Mouse (Mus musculus) T-helper 2 cell (primary cell): ENCODE results near the gene Nepro.

ENCODE experiments used
- in situ Hi-C: fragments of 300-600 bp; cut with MboI, MseI; formaldehyde crosslinking; loops from one replicate; pipeline ENCODE4 v1.15.1; 2025; ENCODE audit warnings: high pct_unique_total_duplicates

Gene Nepro

GRCm38 (mm10) chr16:44702272-44702671 is 21.8 kb upstream of the Nepro start:
- in situ Hi-C loops: no loop called here

DNA sequence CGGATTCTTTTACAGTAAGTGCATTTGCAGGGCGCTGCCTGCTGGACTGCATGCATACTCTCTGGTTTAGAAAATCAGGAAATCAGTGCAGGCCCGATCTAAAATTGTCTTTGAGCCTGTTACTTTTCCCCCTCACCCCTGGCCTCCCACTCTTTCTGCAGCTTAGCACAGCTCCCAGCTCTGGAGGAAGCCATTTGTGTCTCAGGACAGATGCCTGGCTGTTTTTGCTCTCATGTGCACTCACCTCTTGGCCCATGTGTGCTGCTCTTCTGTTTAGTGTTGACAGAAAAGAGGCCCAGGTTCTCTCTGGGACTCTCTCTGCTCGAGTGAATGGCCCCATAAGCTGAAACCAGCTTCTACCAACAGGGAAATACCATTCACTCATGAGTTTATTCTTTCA is 20.6 kb upstream of the Nepro start:
- in situ Hi-C loops: no loop called here

- in situ Hi-C loops: no loop called here
These were observed 7.6 kb upstream of the Nepro start for GRCm38 (mm10) chr16:44716305-44717140.

GRCm38 (mm10) chr16:44717141-44717634 is 6.9 kb upstream of the Nepro start:
- in situ Hi-C loops: no loop called here

DNA sequence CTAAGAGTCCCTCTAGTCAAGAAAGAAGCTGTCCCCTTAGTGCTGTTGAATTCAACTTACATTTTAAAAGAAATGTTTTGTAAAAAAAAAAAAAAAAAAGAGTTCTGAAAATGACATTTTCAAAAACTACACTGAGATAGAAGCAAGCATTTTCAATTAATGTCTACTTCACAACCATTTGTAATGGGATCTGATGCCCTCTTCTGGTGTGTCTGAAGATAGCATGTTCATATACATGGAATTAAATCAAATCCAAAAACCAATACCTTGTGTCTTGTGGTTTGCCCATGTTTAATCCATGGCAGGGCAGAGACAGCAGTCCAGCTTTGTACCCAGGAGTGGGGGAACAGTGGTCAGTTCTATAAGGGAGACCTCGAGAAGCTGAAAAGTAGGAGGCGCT is 6.3 kb upstream of the Nepro start:
- in situ Hi-C loops: no loop called here

DNA sequence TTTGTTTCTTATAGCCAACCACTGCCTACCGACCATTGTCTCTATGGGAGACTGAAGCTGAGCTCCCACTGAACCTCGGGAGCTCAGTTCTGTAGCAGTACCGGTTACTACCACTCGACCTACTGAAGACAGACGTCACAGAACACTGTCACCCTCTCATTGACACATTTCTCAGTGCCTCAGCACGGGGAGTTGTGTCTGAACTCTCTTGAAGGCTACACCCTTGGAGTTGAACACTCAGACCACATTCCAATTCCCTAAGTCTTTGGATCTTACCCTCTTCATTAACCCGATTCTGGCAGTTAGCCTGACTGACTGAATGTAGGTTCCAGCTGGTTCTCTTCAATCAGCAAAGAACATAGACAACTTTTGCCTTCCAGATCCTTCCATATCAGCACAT is 4.8 kb upstream of the Nepro start:
- in situ Hi-C loops: no loop called here

DNA sequence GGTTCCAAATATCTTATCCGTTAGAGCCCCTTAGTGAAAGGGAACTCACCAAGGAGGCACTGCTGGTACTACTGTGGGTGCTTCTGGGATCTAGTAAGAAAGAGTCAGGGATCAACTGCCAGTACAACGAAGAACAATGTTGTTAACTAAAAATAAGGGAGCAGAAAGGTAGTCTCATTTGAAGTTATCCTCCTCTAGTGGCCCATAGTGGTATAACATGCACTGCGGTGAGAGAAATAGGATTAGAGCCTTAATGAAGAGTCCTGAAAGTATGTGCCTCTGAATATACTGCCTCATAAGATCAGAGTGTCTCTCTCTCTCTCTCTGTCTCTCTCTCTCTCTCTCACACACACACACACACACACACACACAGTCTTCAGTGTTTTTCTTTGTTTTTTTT is 3.6 kb upstream of the Nepro start:
- in situ Hi-C loops: no loop called here

- in situ Hi-C loops: no loop called here
These were observed 1.4 kb upstream of the Nepro start for GRCm38 (mm10) chr16:44722666-44723065.

GRCm38 (mm10) chr16:44724847-44725246 is 746 bp downstream of the Nepro start:
- in situ Hi-C loops: loop anchor here (5.0 kb wide), 1 partner anchor 297 kb away; no protein-coding TSS in a partner anchor

DNA sequence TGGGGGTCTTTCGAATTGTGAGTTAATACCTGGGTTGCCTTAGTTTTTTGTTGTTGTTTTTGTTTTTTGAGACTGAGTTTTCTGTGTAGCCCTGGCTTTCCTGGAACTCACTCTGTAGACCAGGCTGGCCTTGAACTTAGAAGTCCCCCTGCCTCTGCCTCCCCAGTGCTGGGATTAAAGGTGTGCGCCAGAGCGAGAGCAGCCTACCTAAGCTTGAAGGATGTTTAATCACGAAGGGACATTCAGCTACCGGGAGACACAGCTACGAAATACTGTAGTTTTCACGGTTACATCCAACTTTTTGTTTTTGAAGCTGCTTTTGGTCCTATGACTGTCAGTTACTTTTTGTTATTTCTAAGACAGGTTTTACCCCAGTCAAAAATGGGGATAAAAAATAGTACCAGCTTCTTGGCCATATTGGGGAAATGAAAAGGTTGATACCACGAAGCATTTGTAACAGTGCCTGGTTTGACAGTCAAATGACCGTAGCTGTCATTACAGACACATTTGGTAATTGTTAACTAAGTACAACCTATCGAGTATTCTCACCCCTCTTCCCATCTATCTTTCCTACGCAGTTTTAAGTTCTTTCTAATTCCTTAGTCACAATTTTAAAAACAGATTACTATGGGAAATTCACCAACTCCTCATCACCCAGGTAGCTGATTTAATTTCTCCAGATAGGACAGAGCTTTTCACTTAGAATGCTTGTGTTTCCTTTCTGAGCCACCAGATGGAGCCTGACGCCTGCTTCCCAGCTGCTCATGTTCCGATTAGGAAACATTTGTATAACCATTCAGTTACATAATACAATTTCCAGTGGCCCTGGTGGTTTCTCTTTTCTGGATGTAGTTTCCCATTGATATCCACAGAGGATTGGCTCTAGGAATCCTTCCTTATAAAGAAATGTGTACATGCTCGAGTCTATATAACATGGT is 1.5 kb downstream of the Nepro start:
- in situ Hi-C loops: loop anchor here (5.0 kb wide), 1 partner anchor 297 kb away; no protein-coding TSS in a partner anchor

GRCm38 (mm10) chr16:44727525-44727924 is 3.4 kb downstream of the Nepro start:
- in situ Hi-C loops: loop anchor here (5.0 kb wide), 1 partner anchor 295 kb away; no protein-coding TSS in a partner anchor

GRCm38 (mm10) chr16:44734059-44734458 is 10.0 kb downstream of the Nepro start:
- in situ Hi-C loops: no loop called here

DNA sequence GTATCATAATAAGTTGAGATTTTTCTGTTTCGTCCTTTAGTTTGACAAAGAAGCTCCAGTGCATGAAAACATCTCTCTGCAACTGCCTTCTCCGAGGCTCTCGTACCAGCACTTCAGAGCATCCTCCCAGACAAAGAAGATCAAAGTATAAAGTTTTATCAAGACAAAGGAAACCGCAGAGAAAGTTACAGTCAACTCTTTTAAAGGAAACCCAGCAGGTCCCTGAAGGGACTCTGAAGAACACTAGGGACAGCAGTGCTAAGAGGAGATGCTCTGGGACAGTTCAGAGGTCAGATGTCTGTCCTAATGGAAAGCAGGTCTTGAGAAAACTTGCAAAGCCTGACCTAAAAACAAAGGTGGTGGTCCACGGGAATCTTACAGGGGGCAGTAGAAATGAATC is 11.6 kb downstream of the Nepro start:
- in situ Hi-C loops: no loop called here

- in situ Hi-C loops: no loop called here
These were observed 12.0 kb downstream of the Nepro start for GRCm38 (mm10) chr16:44736118-44736517.

DNA sequence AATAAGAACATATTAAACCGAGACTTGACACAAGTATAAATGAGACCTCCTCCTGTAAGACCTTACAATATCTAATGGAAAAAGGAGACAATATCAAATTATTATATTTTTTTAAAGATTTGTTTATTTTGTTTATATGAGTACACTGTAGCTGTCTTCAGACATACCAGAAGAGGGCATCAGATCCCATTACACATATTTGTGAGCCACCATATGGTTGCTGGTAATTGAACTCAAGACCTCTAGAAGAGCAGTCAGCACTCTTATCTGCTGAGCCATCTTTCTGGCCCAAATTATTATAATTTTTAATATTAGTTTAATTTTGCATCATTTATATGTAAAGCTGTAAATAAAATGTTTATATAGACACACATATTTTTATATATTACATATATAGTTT is 18.7 kb downstream of the Nepro start:
- in situ Hi-C loops: no loop called here

- in situ Hi-C loops: no loop called here
These were observed 21.4 kb downstream of the Nepro start for GRCm38 (mm10) chr16:44745471-44745865.

DNA sequence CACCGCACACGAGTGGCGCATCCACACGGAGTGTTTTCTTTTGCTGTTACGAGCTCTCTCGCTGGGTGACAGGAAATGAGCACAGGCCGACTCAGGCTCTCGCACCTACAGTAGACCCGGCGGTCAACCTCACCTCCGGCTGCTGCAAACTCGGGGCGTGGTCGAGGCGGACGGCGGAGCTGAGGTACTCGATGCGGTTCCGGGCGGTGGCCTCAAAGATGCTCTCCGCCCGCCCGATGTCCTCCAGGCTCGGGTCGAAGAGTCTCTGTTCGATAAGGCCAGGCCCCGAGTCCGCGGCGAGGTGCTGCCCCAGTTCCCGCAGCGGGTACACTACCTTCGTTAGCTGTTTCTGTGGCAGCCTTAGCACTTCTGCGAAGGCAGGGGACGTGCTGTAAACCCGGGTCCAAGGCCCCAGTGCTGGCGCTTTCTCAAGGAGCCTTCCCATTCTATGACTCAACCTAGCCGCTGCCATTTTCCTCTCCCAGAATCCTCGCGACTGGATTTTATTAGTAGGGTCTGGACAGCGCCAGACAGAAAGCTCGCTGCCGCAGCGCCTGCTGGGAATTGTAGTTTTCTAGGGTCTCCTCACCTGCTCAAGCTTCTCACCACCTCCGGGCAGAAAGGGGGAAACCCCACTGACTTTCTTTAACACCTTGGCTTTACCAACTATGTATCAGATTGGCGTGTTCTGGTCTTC is 21.9 kb downstream of the Nepro start, which contains the start of gene Gtpbp8:
Gtpbp8 (minus strand) TSS at position 498 of the 697 bp plus-strand sequence.
- in situ Hi-C loops: no loop called here

DNA sequence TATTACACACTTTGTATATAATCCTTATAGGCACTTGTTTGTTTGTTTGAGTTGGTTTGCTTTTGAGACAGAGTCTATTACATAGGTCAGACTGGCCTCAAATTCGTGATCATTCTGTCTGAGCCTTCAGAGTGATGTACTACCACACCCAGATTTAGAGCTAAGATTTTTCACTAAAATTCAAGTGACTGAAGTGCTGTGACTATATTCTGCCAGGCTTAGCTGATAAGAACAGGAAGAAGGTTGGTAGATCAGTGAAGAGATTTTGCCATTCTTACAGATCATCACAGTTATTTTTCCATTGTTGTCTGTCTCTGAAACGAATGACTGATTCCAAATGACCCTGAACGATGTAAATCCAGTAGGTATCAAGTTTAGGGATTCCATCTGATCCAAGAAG is 23.9 kb downstream of the Nepro start:
- in situ Hi-C loops: no loop called here

DNA sequence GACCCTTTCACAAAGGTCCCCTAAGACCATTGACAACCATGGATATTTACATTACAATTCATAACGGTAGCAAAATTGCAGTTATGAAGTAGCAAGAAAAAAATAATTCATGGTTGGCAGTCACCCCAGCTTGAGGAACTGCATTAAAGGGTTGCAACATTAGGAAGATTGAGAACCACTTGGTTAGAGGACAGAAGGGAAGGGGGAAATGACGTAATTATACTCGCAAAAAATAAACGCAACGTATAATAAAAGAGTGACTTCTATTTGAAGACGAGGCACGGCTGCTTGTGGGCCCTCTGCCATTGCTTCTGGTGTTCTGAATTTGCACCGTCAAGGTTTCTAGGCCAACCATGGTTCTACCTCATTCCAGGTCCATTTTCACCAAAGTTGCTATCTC is 33.6 kb downstream of the Nepro start:
- in situ Hi-C loops: loop anchor here (25.0 kb wide), 1 partner anchor 655 kb away; the partner anchor contains the start of gene Cd200

- in situ Hi-C loops: loop anchor here (5.0 to 25.0 kb wide), 2 partner anchors 325 to 650 kb away; partner anchors contain the start of gene Cd200
These were observed 37.7 kb downstream of the Nepro start for GRCm38 (mm10) chr16:44761811-44762210.
